Mouse (Mus musculus): ENCODE results near the gene Cep290.

DNA sequence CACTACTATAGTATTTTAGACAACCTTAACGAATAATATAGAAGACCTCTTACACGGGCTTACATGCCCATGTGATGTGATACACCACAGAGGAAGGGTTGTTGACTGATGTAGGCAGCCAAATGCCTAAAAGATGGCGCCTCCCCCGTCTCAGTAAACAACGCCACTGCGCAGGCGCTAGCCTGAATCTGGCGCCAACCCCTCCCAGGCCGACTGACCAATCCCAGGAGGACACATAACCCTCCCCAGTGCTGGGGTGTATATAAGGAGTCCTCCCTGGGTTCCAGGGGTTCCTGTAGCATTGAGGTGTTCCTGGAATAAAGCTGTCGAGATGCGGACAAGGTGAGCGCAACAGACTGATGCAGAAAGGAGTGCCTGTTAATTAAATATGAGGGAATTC lies 132.7 kb downstream of the Cep290 start:
- no peak for TF ChIP-seq MAX (IDR thresholded peaks at IDR 0.05; ENCODE audit: low read depth)
- TF ChIP-seq REST (IDR thresholded peaks at IDR 0.05; ENCODE audit: insufficient read depth, insufficient read length), result no peak
- no peak for TF ChIP-seq POLR2A (IDR thresholded peaks at IDR 0.05; ENCODE audit: insufficient read length, low read depth)
- TF ChIP-seq CEBPB (IDR thresholded peaks at IDR 0.05; ENCODE audit: insufficient read depth, poor library complexity, severe bottlenecking), result no peak
- TF ChIP-seq SRF (IDR thresholded peaks at IDR 0.05; ENCODE audit: control insufficient read depth, insufficient read length, low read depth), result no peak
- no peak for TF ChIP-seq POLR2AphosphoS2 (IDR thresholded peaks at IDR 0.05; ENCODE audit: insufficient read length, low read depth)
- no peak for TF ChIP-seq MYOG (IDR thresholded peaks at IDR 0.05; ENCODE audit: control insufficient read depth in 1 of 3, insufficient read depth in 1 of 3, insufficient read length in 2 of 3, low read depth in 2 of 3)
- no peak for TF ChIP-seq E2F4 (IDR thresholded peaks at IDR 0.05; ENCODE audit: insufficient read depth)
